Mouse (Mus musculus) heart, adult 8-10 months (tissue): Measurements from ENCODE around the gene Srxn1. TPM values are rescaled to one million over a fixed set of nuclear protein-coding genes. Genes with fewer than 3 reads are reported as not detected.

Experiments
- DNase-seq: peaks from one replicate; pipeline ENCODE4 v3.0.0; 2022; ENCODE audit warnings: low spot score
- total RNA-seq, 4 experiments: library from RNA; stranded (reverse); gene quantifications; 2 replicates each; pipeline ENCODE4 v1.2.4; 2022

Srxn1 gene
- total RNA-seq, 4 experiments from 2014 or later, result 19.5 to 33.1 (median 28.9) TPM

- no peak for DNase-seq
Observed at GRCm38 (mm10) chr2:152119228-152119865, 14.0 kb downstream of the Srxn1 start.

- no peak for DNase-seq
Observed at GRCm38 (mm10) chr2:152122896-152123295, 17.6 kb downstream of the Srxn1 start.

- DNase-seq, result no peak
Observed at GRCm38 (mm10) chr2:152128597-152128996, 23.3 kb downstream of the Srxn1 start.

- DNase-seq, result no peak
Observed at GRCm38 (mm10) chr2:152129778-152130177, 24.5 kb downstream of the Srxn1 start.

- no peak for DNase-seq
Observed at GRCm38 (mm10) chr2:152132016-152132415, 26.7 kb downstream of the Srxn1 start.

- no peak for DNase-seq
Observed at GRCm38 (mm10) chr2:152132691-152133090, 27.4 kb downstream of the Srxn1 start.

GRCm38 (mm10) chr2:152139191-152139987 is 34.1 kb downstream of the Srxn1 start:
- no peak for DNase-seq

- DNase-seq, result no peak
Observed at GRCm38 (mm10) chr2:152140941-152141340, 35.6 kb downstream of the Srxn1 start.

GRCm38 (mm10) chr2:152141491-152141890 is 36.2 kb downstream of the Srxn1 start:
- no peak for DNase-seq

- peak; percentile 57 for DNase-seq
Observed at GRCm38 (mm10) chr2:152142046-152142445, 36.7 kb downstream of the Srxn1 start.

- DNase-seq, result no peak
Observed at GRCm38 (mm10) chr2:152142571-152142970, 37.3 kb downstream of the Srxn1 start.

- peak; percentile 79 for DNase-seq
Observed at GRCm38 (mm10) chr2:152143279-152144157, 38.2 kb downstream of the Srxn1 start, which contains the start of gene Tcf15. TSS of gene Tcf15 (plus strand) at chr2:152143561.

- no peak for DNase-seq
Observed at GRCm38 (mm10) chr2:152144158-152144450, 38.8 kb downstream of the Srxn1 start.

GRCm38 (mm10) chr2:152144501-152144900 is 39.2 kb downstream of the Srxn1 start:
- DNase-seq, result no peak

GRCm38 (mm10) chr2:152145711-152146110 is 40.4 kb downstream of the Srxn1 start:
- DNase-seq, result no peak

GRCm38 (mm10) chr2:152147079-152147478 is 41.8 kb downstream of the Srxn1 start:
- no peak for DNase-seq

- no peak for DNase-seq
Observed at GRCm38 (mm10) chr2:152148675-152149074, 43.4 kb downstream of the Srxn1 start.

- no peak for DNase-seq
Observed at GRCm38 (mm10) chr2:152149891-152150290, 44.6 kb downstream of the Srxn1 start.

GRCm38 (mm10) chr2:152150373-152150772 is 45.1 kb downstream of the Srxn1 start:
- DNase-seq, result peak; percentile 81

- DNase-seq, result no peak
Observed at GRCm38 (mm10) chr2:152153361-152153760, 48.0 kb downstream of the Srxn1 start.

- peak; percentile 80 for DNase-seq
Observed at GRCm38 (mm10) chr2:152155414-152156208, 50.3 kb downstream of the Srxn1 start.
